ENCODE assay signal across 12 mouse cellular contexts in genomic region chr13:30972102-30972501, GRCm38 (mm10). TPM values are rescaled to one million over a fixed set of nuclear protein-coding genes. Genes with fewer than 3 reads are reported as not detected.
DNase-seq lines count a peak whose midpoint lies in the region; ATAC-seq and TF ChIP-seq lines count a peak whose summit lies in the region.
"Had no signal": no experiment of that assay in that cellular context is flagged by ENCODE, and none has a peak within 500 bp of the region (broad histone marks: within the 10 kb centered on the region; RNA-seq: fewer than 3 reads in every experiment).

No protein-coding gene starts in this region.

- no peak for TF ChIP-seq POLR2A in bone marrow, adult 2 months (IDR thresholded peaks at IDR 0.05; ENCODE audit: borderline replicate concordance, control insufficient read depth, low read depth, low read length)

- no peaks in the 10 kb centered on the region for H3K9me3 ChIP-seq in intestine, postnatal 0 days (ENCODE audit: control insufficient read depth)
- no peaks in the 10 kb centered on the region for H3K9me3 ChIP-seq in intestine, embryonic 15.5 days
- no peaks in the 10 kb centered on the region for H3K9me3 ChIP-seq in liver, postnatal 0 days (ENCODE audit: low read length)
- H3K9me3 ChIP-seq in midbrain, embryonic 13.5 days, result no peaks in the 10 kb centered on the region
- no peaks in the 10 kb centered on the region for H3K9me3 ChIP-seq in hindbrain, embryonic 13.5 days
- H3K9me3 ChIP-seq: midbrain, embryonic 15.5 days had no signal

- no peak overlapping the region for H3K4me2 ChIP-seq in intestine, postnatal 0 days (replicated peaks; ENCODE audit: low read depth)
- no peak overlapping the region for H3K4me2 ChIP-seq in intestine, embryonic 15.5 days (replicated peaks)
- peak overlapping the region; percentile 59 for H3K4me2 ChIP-seq in liver, postnatal 0 days (ENCODE audit: low read depth, low read length)
- no peak overlapping the region for H3K4me2 ChIP-seq in midbrain, embryonic 13.5 days (replicated peaks)
- no peak overlapping the region for H3K4me2 ChIP-seq in hindbrain, embryonic 13.5 days
- H3K4me2 ChIP-seq: midbrain, embryonic 15.5 days had no signal

- no peaks in the 10 kb centered on the region for H3K36me3 ChIP-seq in intestine, postnatal 0 days (ENCODE audit: control insufficient read depth, insufficient read depth)
- H3K36me3 ChIP-seq in intestine, embryonic 15.5 days, result no peaks in the 10 kb centered on the region
- no peaks in the 10 kb centered on the region for H3K36me3 ChIP-seq in liver, postnatal 0 days (replicated peaks; ENCODE audit: insufficient read depth, low read length)
- H3K36me3 ChIP-seq in midbrain, embryonic 13.5 days, result no peaks in the 10 kb centered on the region
- no peaks in the 10 kb centered on the region for H3K36me3 ChIP-seq in hindbrain, embryonic 13.5 days
- H3K36me3 ChIP-seq: midbrain, embryonic 15.5 days had no signal

- H3K27me3 ChIP-seq in intestine, postnatal 0 days (replicated peaks; ENCODE audit: control insufficient read depth, insufficient read depth, low read length), result no peaks in the 10 kb centered on the region
- H3K27me3 ChIP-seq in intestine, embryonic 15.5 days (replicated peaks), result no peaks in the 10 kb centered on the region
- no peaks in the 10 kb centered on the region for H3K27me3 ChIP-seq in liver, postnatal 0 days (ENCODE audit: insufficient read depth, low read length)
- no peaks in the 10 kb centered on the region for H3K27me3 ChIP-seq in midbrain, embryonic 13.5 days
- H3K27me3 ChIP-seq in hindbrain, embryonic 13.5 days, result no peaks in the 10 kb centered on the region
- H3K27me3 ChIP-seq: midbrain, embryonic 15.5 days had no signal

- 84% methylated on average over 2 of the region's 2 CpGs for WGBS in intestine, postnatal 0 days
- 85% methylated on average over 2 of the region's 2 CpGs for WGBS in intestine, embryonic 15.5 days
- 4% methylated on average over 2 of the region's 2 CpGs for WGBS in bone marrow, adult 2 months
- 48% methylated on average over 2 of the region's 2 CpGs for WGBS in liver, postnatal 0 days (ENCODE audit: insufficient replicate concordance)
- WGBS in midbrain, embryonic 13.5 days, result 95% methylated on average over 2 of the region's 2 CpGs
- WGBS in hindbrain, embryonic 13.5 days, result 97% methylated on average over 2 of the region's 2 CpGs

- TF ChIP-seq EP300 in liver, postnatal 0 days (IDR thresholded peaks at IDR 0.05; ENCODE audit: low read depth), result no peak

- H3K27ac ChIP-seq in intestine, postnatal 0 days (ENCODE audit: low read depth, low read length), result no peak overlapping the region
- H3K27ac ChIP-seq in intestine, embryonic 15.5 days, result no peak overlapping the region
- no peak overlapping the region for H3K27ac ChIP-seq in bone marrow, adult 2 months (ENCODE audit: control insufficient read depth, insufficient read depth, low read depth, low read length, poor library complexity)
- H3K27ac ChIP-seq in liver, postnatal 0 days (ENCODE audit: low read depth), result no peak overlapping the region
- H3K27ac ChIP-seq in midbrain, embryonic 13.5 days, result no peak overlapping the region
- H3K27ac ChIP-seq in hindbrain, embryonic 13.5 days, result no peak overlapping the region
- H3K27ac ChIP-seq: midbrain, embryonic 15.5 days had no signal

- no peak overlapping the region for H3K9ac ChIP-seq in intestine, postnatal 0 days (ENCODE audit: low read depth, low read length)
- no peak overlapping the region for H3K9ac ChIP-seq in intestine, embryonic 15.5 days
- no peak overlapping the region for H3K9ac ChIP-seq in liver, postnatal 0 days (replicated peaks)
- H3K9ac ChIP-seq in midbrain, embryonic 13.5 days (replicated peaks), result no peak overlapping the region
- no peak overlapping the region for H3K9ac ChIP-seq in hindbrain, embryonic 13.5 days
- H3K9ac ChIP-seq: midbrain, embryonic 15.5 days had no signal

- H3K4me1 ChIP-seq in intestine, postnatal 0 days (replicated peaks; ENCODE audit: control insufficient read depth, insufficient read depth, low read length), result peaks cover 3% of the 10 kb centered on the region; the same call in 1 of the 2 replicates
- peaks cover 15% of the 10 kb centered on the region for H3K4me1 ChIP-seq in intestine, embryonic 15.5 days (replicated peaks)
- H3K4me1 ChIP-seq in bone marrow, adult 2 months (ENCODE audit: control insufficient read depth, insufficient read depth, low read length), result peaks cover 5% of the 10 kb centered on the region; the same call in 1 of the 2 replicates
- peaks cover 30% of the 10 kb centered on the region for H3K4me1 ChIP-seq in liver, postnatal 0 days (ENCODE audit: insufficient read depth)
- peaks cover 16% of the 10 kb centered on the region for H3K4me1 ChIP-seq in midbrain, embryonic 13.5 days (replicated peaks)
- peaks cover 25% of the 10 kb centered on the region for H3K4me1 ChIP-seq in hindbrain, embryonic 13.5 days (replicated peaks)

- H3K4me3 ChIP-seq in intestine, postnatal 0 days (ENCODE audit: low read depth, low read length), result no peak overlapping the region
- H3K4me3 ChIP-seq in intestine, embryonic 15.5 days (replicated peaks), result no peak overlapping the region
- H3K4me3 ChIP-seq in bone marrow, adult 2 months (replicated peaks; ENCODE audit: control insufficient read depth, low read depth, low read length), result peak overlapping the region; percentile 22
- H3K4me3 ChIP-seq in liver, postnatal 0 days (ENCODE audit: low read depth, low read length), result no peak overlapping the region
- H3K4me3 ChIP-seq in midbrain, embryonic 13.5 days (replicated peaks), result no peak overlapping the region
- H3K4me3 ChIP-seq in hindbrain, embryonic 13.5 days, result no peak overlapping the region
- H3K4me3 ChIP-seq: midbrain, embryonic 15.5 days had no signal

- no peak for ATAC-seq in intestine, postnatal 0 days
- ATAC-seq in intestine, embryonic 15.5 days, result no peak
- ATAC-seq in liver, postnatal 0 days, result no peak
- ATAC-seq in midbrain, embryonic 13.5 days, result no peak
- no peak for ATAC-seq in hindbrain, embryonic 13.5 days (ENCODE audit: low FRiP score)
- ATAC-seq: forebrain, embryonic 16.5 days; midbrain, embryonic 15.5 days had no signal

- TF ChIP-seq CTCF in intestine, postnatal 0 days (IDR thresholded peaks at IDR 0.05; ENCODE audit: low read depth), result 0 out of 2 replicates have a peak, but pooled peaks have one; percentile 8
- peak; percentile 11; the same call in 1 of the 2 replicates for TF ChIP-seq CTCF in bone marrow, adult 2 months (IDR thresholded peaks at IDR 0.05; ENCODE audit: control insufficient read depth, insufficient read depth, low read length)
- no peak for TF ChIP-seq CTCF in liver, postnatal 0 days (IDR thresholded peaks at IDR 0.05; ENCODE audit: low read depth)

- peak; percentile 26 for DNase-seq in liver, postnatal 0 days
- DNase-seq in thymus, postnatal 0 days (ENCODE audit: low spot score), result peak; percentile 87
- DNase-seq in ovary, postnatal 36 days (ENCODE audit: low spot score), result no peak
- DNase-seq: cerebellum, adult 2 months; heart, postnatal 36 days had no signal

RNA-seq across cellular contexts. Expression of gene Exoc2, which starts 1.8 kb away (rescaled TPM):
- polyA plus RNA-seq in intestine, postnatal 0 days (2015; fragmentation: Nextera tagmentation; extraction: Ambion mirVana), result 10.7 and 11.1 TPM in 2 replicates
- polyA plus RNA-seq in intestine, embryonic 15.5 days (2015; fragmentation: Nextera tagmentation; extraction: Ambion mirVana), result 24.6 and 27.9 TPM in 2 replicates
- polyA plus RNA-seq in bone marrow, adult 2 months (2011; ENCODE audit: insufficient read depth, insufficient read length, low replicate concordance, missing spikeins), result 8.6 and 10.4 TPM in 2 replicates
- 6.7 and 8.1 TPM in 2 replicates for polyA plus RNA-seq in liver, postnatal 0 days (2015; fragmentation: Nextera tagmentation; extraction: Ambion mirVana)
- 48.5 and 52.2 TPM in 2 replicates for polyA plus RNA-seq in thymus, postnatal 0 days (2015; fragmentation: Nextera tagmentation; extraction: Ambion mirVana)
- 44.7 and 50.9 TPM in 2 replicates for polyA plus RNA-seq in midbrain, embryonic 13.5 days (2015; fragmentation: Nextera tagmentation; extraction: Ambion mirVana)
- 47.0 and 48.4 TPM in 2 replicates for polyA plus RNA-seq in hindbrain, embryonic 13.5 days (2015; fragmentation: Nextera tagmentation; extraction: Ambion mirVana)

RNA-seq across cellular contexts. Expression of gene Gm5447, which starts 1.9 kb away (rescaled TPM):
- 0.10 TPM in 1 of 2 replicates, not detected in the other for polyA plus RNA-seq in intestine, postnatal 0 days (2015; fragmentation: Nextera tagmentation; extraction: Ambion mirVana)
- 0.13 and 0.30 TPM in 2 replicates for polyA plus RNA-seq in intestine, embryonic 15.5 days (2015; fragmentation: Nextera tagmentation; extraction: Ambion mirVana)
- polyA plus RNA-seq in bone marrow, adult 2 months (2011; ENCODE audit: insufficient read depth, insufficient read length, low replicate concordance, missing spikeins), result not detected in 2 replicates
- 0.06 TPM in 1 of 2 replicates, not detected in the other for polyA plus RNA-seq in liver, postnatal 0 days (2015; fragmentation: Nextera tagmentation; extraction: Ambion mirVana)
- polyA plus RNA-seq in thymus, postnatal 0 days (2015; fragmentation: Nextera tagmentation; extraction: Ambion mirVana), result not detected in 2 replicates
- 0.11 and 0.14 TPM in 2 replicates for polyA plus RNA-seq in midbrain, embryonic 13.5 days (2015; fragmentation: Nextera tagmentation; extraction: Ambion mirVana)
- 0.10 and 0.16 TPM in 2 replicates for polyA plus RNA-seq in hindbrain, embryonic 13.5 days (2015; fragmentation: Nextera tagmentation; extraction: Ambion mirVana)
- polyA plus RNA-seq: cerebellum, adult 2 months; midbrain, embryonic 15.5 days had no signal

RNA-seq across cellular contexts. Expression of gene Hus1b, which starts 24.5 kb away (rescaled TPM):
- not detected in 2 replicates for polyA plus RNA-seq in intestine, postnatal 0 days (2015; fragmentation: Nextera tagmentation; extraction: Ambion mirVana)
- polyA plus RNA-seq in intestine, embryonic 15.5 days (2015; fragmentation: Nextera tagmentation; extraction: Ambion mirVana), result not detected in 2 replicates
- not detected in 2 replicates for polyA plus RNA-seq in bone marrow, adult 2 months (2011; ENCODE audit: insufficient read depth, insufficient read length, low replicate concordance, missing spikeins)
- polyA plus RNA-seq in liver, postnatal 0 days (2015; fragmentation: Nextera tagmentation; extraction: Ambion mirVana), result not detected in 2 replicates
- polyA plus RNA-seq in thymus, postnatal 0 days (2015; fragmentation: Nextera tagmentation; extraction: Ambion mirVana), result 0.22 and 0.28 TPM in 2 replicates
- polyA plus RNA-seq in midbrain, embryonic 13.5 days (2015; fragmentation: Nextera tagmentation; extraction: Ambion mirVana), result not detected in 2 replicates
- polyA plus RNA-seq in hindbrain, embryonic 13.5 days (2015; fragmentation: Nextera tagmentation; extraction: Ambion mirVana), result not detected in 2 replicates
- polyA plus RNA-seq: forebrain, embryonic 16.5 days; midbrain, embryonic 15.5 days had no signal
